Mouse (Mus musculus): ENCODE measurements at regions not wholly inside any gene's neighbourhood (a gene's known extent, or its start where the extent isn't known, plus 50 kb on each side); places are given as distances from the start of the nearest gene placed in this dataset.

GRCm38 (mm10) chr14:101297841-101298240, 97.7 kb upstream of the Prr30 start:
- TF ChIP-seq POLR2A (IDR thresholded peaks at IDR 0.05; ENCODE audit: insufficient read depth, low read depth, low read length) (no peak), CTCF (IDR thresholded peaks at IDR 0.05) (no peak), EP300 (IDR thresholded peaks at IDR 0.05; ENCODE audit: insufficient read depth, low read depth, low read length) (no peak)
- Histone ChIP-seq H3K27ac (no peak overlapping the region), H3K36me3 (ENCODE audit: control insufficient read depth, insufficient read depth, low read length) (no peaks in the 10 kb centered on the region), H3K4me3 (no peak overlapping the region), H3K79me2 (replicated peaks; ENCODE audit: control insufficient read depth, insufficient read depth, low read length) (no peaks in the 10 kb centered on the region), H3K4me1 (ENCODE audit: control insufficient read depth, insufficient read depth, low read length) (no peaks in the 10 kb centered on the region), H3K27me3 (ENCODE audit: control insufficient read depth, insufficient read depth, low read length) (no peaks in the 10 kb centered on the region), H3K9ac (ENCODE audit: low read depth, low read length) (no peak overlapping the region)
- intact Hi-C loops (cut with DNase I), result loop anchor here (10.0 kb wide), 3 partner anchors 77 to 1283 kb away; no protein-coding TSS in a partner anchor
- no peak for DNase-seq
- 95% methylated on average over 3 of the region's 3 CpGs for WGBS

- 30% methylated on average over 7 of the region's 7 CpGs for WGBS
- DNase-seq, result peak in 1 of 2 experiments; percentile 15
- Histone ChIP-seq H3K4me3 (no peak overlapping the region), H3K4me1 (ENCODE audit: control insufficient read depth, insufficient read depth, low read length) (no peaks in the 10 kb centered on the region), H3K36me3 (ENCODE audit: control insufficient read depth, insufficient read depth, low read length) (no peaks in the 10 kb centered on the region), H3K79me2 (replicated peaks; ENCODE audit: control insufficient read depth, insufficient read depth, low read length) (no peaks in the 10 kb centered on the region), H3K27ac (no peak overlapping the region), H3K27me3 (ENCODE audit: control insufficient read depth, insufficient read depth, low read length) (no peaks in the 10 kb centered on the region), H3K9ac (ENCODE audit: low read depth, low read length) (no peak overlapping the region)
- intact Hi-C loops (cut with DNase I), result loop anchor here (10.0 kb wide), 3 partner anchors 80 to 1280 kb away; no protein-coding TSS in a partner anchor
- TF ChIP-seq CTCF (IDR thresholded peaks at IDR 0.05) (peak; percentile 77), POLR2A (IDR thresholded peaks at IDR 0.05; ENCODE audit: insufficient read depth, low read depth, low read length) (no peak), EP300 (IDR thresholded peaks at IDR 0.05; ENCODE audit: insufficient read depth, low read depth, low read length) (no peak)
Observed at GRCm38 (mm10) chr14:101294693-101295092, 94.6 kb upstream of the Prr30 start.

DNA sequence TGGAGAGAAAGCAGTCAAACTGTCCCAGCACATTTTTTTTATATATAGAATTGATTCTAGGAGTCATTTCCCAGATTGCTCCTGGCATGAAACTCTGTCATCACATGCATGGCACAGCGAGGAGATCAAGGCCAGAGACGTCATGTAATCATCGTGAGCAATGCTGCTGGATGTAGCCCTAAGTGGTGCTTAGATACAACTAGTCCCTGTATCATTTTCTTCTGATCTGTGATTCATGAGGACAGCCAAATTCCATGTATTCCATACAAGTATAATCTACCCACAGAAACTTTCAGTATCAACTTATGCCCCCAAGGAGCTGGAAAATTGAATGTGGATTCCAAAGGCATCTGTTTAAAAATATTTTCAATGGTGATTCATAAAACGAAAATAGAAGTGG, 87.6 kb upstream of the Prr30 start:
- DNase-seq, result no peak
- TF ChIP-seq EP300 (IDR thresholded peaks at IDR 0.05; ENCODE audit: insufficient read depth, low read depth, low read length), result no peak
- TF ChIP-seq CTCF (IDR thresholded peaks at IDR 0.05), result no peak
- no peak for TF ChIP-seq POLR2A (IDR thresholded peaks at IDR 0.05; ENCODE audit: insufficient read depth, low read depth, low read length)
- Histone ChIP-seq H3K4me3 (no peak overlapping the region), H3K9ac (ENCODE audit: low read depth, low read length) (no peak overlapping the region), H3K79me2 (replicated peaks; ENCODE audit: control insufficient read depth, insufficient read depth, low read length) (no peaks in the 10 kb centered on the region), H3K27ac (no peak overlapping the region), H3K4me1 (ENCODE audit: control insufficient read depth, insufficient read depth, low read length) (no peaks in the 10 kb centered on the region), H3K27me3 (ENCODE audit: control insufficient read depth, insufficient read depth, low read length) (no peaks in the 10 kb centered on the region), H3K36me3 (ENCODE audit: control insufficient read depth, insufficient read depth, low read length) (no peaks in the 10 kb centered on the region)
- WGBS, result 44% methylated on average over 4 of the region's 4 CpGs
- intact Hi-C loops (cut with DNase I), result no loop called here

- intact Hi-C loops (cut with DNase I), result no loop called here
- Histone ChIP-seq H3K79me2 (replicated peaks; ENCODE audit: control insufficient read depth, insufficient read depth, low read length) (no peaks in the 10 kb centered on the region), H3K36me3 (ENCODE audit: control insufficient read depth, insufficient read depth, low read length) (peaks cover 3% of the 10 kb centered on the region; the same call in 1 of the 2 replicates), H3K9ac (ENCODE audit: low read depth, low read length) (no peak overlapping the region), H3K4me1 (ENCODE audit: control insufficient read depth, insufficient read depth, low read length) (no peaks in the 10 kb centered on the region), H3K27ac (no peak overlapping the region), H3K4me3 (no peak overlapping the region), H3K27me3 (ENCODE audit: control insufficient read depth, insufficient read depth, low read length) (no peaks in the 10 kb centered on the region)
- no peak for DNase-seq
- WGBS, result 55% methylated on average over 4 of the region's 4 CpGs
- TF ChIP-seq POLR2A (IDR thresholded peaks at IDR 0.05; ENCODE audit: insufficient read depth, low read depth, low read length) (no peak), EP300 (IDR thresholded peaks at IDR 0.05; ENCODE audit: insufficient read depth, low read depth, low read length) (no peak), CTCF (IDR thresholded peaks at IDR 0.05) (no peak)
Observed at GRCm38 (mm10) chr14:101269048-101269789, 69.1 kb upstream of the Prr30 start.

DNA sequence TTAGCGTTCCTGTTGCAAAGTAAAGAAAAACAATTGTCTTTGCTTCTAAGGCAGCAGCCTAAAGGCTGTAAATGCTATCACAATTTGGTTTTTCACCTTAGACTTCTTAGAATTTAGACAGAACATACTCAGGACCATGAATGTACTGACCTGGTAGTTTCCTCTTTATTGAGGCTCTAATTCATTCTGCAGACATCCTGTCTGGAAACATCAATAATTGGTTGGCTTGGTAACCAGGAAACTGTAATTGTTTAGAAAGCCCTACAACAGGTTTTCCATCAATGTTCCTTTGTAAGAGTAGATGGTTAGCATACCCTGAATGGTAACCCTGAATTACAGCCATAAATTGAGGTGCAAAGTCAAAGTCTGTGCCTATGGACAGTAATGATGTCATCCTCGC, 67.4 kb upstream of the Prr30 start:
- no peaks in the 10 kb centered on the region for H3K4me1 ChIP-seq (ENCODE audit: control insufficient read depth, insufficient read depth, low read length)
- no peak overlapping the region for H3K9ac ChIP-seq (ENCODE audit: low read depth, low read length)
- intact Hi-C loops (cut with DNase I), result no loop called here
- 62% methylated on average over 2 of the region's 2 CpGs for WGBS
- H3K4me3 ChIP-seq, result no peak overlapping the region
- TF ChIP-seq CTCF (IDR thresholded peaks at IDR 0.05) (no peak), POLR2A (IDR thresholded peaks at IDR 0.05; ENCODE audit: insufficient read depth, low read depth, low read length) (no peak), EP300 (IDR thresholded peaks at IDR 0.05; ENCODE audit: insufficient read depth, low read depth, low read length) (no peak)
- DNase-seq, result no peak
- H3K79me2 ChIP-seq (replicated peaks; ENCODE audit: control insufficient read depth, insufficient read depth, low read length), result no peaks in the 10 kb centered on the region
- H3K27me3 ChIP-seq (ENCODE audit: control insufficient read depth, insufficient read depth, low read length), result no peaks in the 10 kb centered on the region
- H3K27ac ChIP-seq, result peak overlapping the region; percentile 21
- peaks cover 3% of the 10 kb centered on the region; the same call in 1 of the 2 replicates for H3K36me3 ChIP-seq (ENCODE audit: control insufficient read depth, insufficient read depth, low read length)

All from heart, adult 2 months (tissue).